Mouse (Mus musculus) midbrain, embryonic 10.5 days (tissue): ENCODE data around the gene Tmcc3. TPM values are rescaled to one million over a fixed set of nuclear protein-coding genes. Genes with fewer than 3 reads are reported as not detected.
A peak's percentile ranks its signal among the peaks of the same experiment; 100 is the strongest.
"Not testable (repeated sequence)": the region's sequence is repeated elsewhere in the genome, so short reads cannot be mapped to it uniquely, and the experiment has no call there.

ENCODE experiments used
- DNase-seq: peaks from one replicate; pipeline ENCODE4 v3.0.0-alpha.2; 2017; ENCODE audit warnings: low spot score
- H3K27ac ChIP-seq: fragments of 300-500 bp; sonication (generic); replicated peaks from 2 replicates; pipeline ENCODE4 v1.5.1; 2016; ENCODE audit warnings: mild to moderate bottlenecking
- H3K27me3 ChIP-seq: fragments of 300-500 bp; sonication (generic); 2 replicates; pipeline ENCODE4 v1.6.1; 2016; ENCODE audit warnings: low read depth, mild to moderate bottlenecking; ENCODE audit not compliant: poor library complexity, severe bottlenecking
- H3K36me3 ChIP-seq: fragments of 300-500 bp; sonication (generic); 2 replicates; pipeline ENCODE4 v1.6.1; 2016; ENCODE audit warnings: mild to moderate bottlenecking, moderate library complexity
- H3K4me1 ChIP-seq: fragments of 300-500 bp; sonication (generic); 2 replicates; pipeline ENCODE4 v1.6.1; 2016
- H3K4me3 ChIP-seq: fragments of 300-500 bp; sonication (generic); 2 replicates; pipeline ENCODE4 v1.5.1; 2016; ENCODE audit warnings: mild to moderate bottlenecking, moderate library complexity
- H3K9me3 ChIP-seq: fragments of 300-500 bp; sonication (generic); replicated peaks from 2 replicates; pipeline ENCODE4 v1.6.1; 2016; ENCODE audit warnings: mild to moderate bottlenecking
- WGBS: fragments of 180-500 bp; shearing (Covaris S2); methylation state at CpG from one replicate; pipeline ENCODE4 v1.1.7; 2016; 5-methylcytosine and 5-hydroxymethylcytosine counted together
- polyA plus RNA-seq: library from polyadenylated mRNA; unstranded; fragments of >200 nt; fragmentation: Nextera tagmentation; extraction: Ambion mirVana; gene quantifications from 2 replicates; pipeline ENCODE4 v1.2.1, GENCODE M21; 2016

Tmcc3 gene
- polyA plus RNA-seq, 1 experiment from 2014 or later, result 2.9 TPM

DNA sequence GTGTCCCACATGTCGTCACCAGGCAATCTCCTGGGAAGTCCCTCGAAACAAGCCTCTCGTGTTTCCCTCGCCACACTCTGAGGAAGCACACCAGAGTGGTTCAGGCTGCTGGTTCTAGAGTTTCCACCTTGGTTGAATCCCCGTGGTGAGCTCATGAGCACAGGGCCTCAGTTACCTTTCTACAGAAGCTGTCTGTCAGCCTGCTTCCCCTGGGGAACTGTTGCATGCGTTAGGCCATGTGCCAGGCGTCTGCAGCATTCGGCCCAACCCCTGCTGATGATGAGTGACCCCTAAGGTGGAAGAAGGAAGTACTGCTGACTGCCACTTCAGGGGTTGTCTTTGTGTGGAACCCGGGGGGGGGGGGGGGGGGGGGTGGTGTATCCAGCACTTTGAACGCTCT lies 210.0 kb downstream of the Tmcc3 start:
- Histone ChIP-seq H3K9me3 (no peaks in the 10 kb centered on the region), H3K27me3 (peaks cover 50% of the 10 kb centered on the region), H3K4me3 (no peak overlapping the region), H3K4me1 (peaks cover 43% of the 10 kb centered on the region), H3K27ac (no peak overlapping the region), H3K36me3 (no peaks in the 10 kb centered on the region)
- DNase-seq, result no peak
- WGBS, result 29% methylated on average over 10 of the region's 10 CpGs

DNA sequence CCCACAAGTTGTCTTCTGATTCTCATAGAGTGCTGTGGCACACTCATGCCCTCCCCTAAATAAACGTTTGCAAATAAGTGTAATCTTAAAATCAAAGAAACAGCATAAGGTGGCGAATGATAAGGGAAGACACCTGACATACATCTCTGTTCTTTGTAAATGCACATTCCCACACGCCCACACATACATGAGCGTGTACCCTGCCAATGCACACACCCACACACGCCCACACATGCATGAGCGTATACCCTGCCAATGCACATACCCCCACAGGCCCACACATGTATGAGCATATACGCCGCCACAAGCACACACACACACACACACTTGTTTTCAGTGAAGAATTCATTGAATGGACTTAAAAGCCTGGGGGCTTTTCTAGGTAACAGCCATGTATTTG lies 211.5 kb downstream of the Tmcc3 start:
- Histone ChIP-seq H3K4me1 (peaks cover 41% of the 10 kb centered on the region), H3K36me3 (no peaks in the 10 kb centered on the region), H3K4me3 (no peak overlapping the region), H3K27me3 (peaks cover 35% of the 10 kb centered on the region), H3K27ac (0 out of 2 replicates have a peak overlapping the region, but pooled peaks have one; percentile 19), H3K9me3 (no peaks in the 10 kb centered on the region)
- 89% methylated on average over 8 of the region's 8 CpGs for WGBS
- DNase-seq, result no peak

DNA sequence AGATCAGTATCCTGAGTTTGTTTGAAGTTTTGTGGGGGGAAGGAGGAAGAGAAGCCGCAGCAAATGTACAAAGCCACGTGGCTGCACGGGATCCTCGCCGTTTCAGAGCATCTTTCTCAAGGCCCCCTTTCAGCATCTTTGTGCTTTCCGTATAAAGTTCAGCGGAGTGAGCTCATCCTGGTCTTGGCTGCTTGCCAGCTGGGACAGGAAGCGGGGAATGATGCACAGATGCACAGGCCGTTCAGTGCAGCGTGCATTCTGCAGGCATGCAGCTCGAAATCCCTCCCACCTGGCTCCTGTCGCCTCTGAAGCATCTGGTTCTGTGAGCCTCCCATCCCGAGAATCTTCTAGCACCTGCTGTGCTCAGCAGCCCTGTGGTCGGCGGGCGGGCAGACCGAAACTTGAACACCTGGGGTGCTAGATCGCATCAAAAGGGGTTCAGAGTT lies 212.0 kb downstream of the Tmcc3 start:
- H3K27ac ChIP-seq, result 0 out of 2 replicates have a peak overlapping the region, but pooled peaks have one; percentile 19
- H3K27me3 ChIP-seq, result peaks cover 30% of the 10 kb centered on the region
- 20% methylated on average over 18 of the region's 18 CpGs for WGBS
- H3K4me1 ChIP-seq, result peaks cover 41% of the 10 kb centered on the region
- no peaks in the 10 kb centered on the region for H3K9me3 ChIP-seq
- DNase-seq, result no peak
- H3K4me3 ChIP-seq, result no peak overlapping the region
- H3K36me3 ChIP-seq, result no peaks in the 10 kb centered on the region

DNA sequence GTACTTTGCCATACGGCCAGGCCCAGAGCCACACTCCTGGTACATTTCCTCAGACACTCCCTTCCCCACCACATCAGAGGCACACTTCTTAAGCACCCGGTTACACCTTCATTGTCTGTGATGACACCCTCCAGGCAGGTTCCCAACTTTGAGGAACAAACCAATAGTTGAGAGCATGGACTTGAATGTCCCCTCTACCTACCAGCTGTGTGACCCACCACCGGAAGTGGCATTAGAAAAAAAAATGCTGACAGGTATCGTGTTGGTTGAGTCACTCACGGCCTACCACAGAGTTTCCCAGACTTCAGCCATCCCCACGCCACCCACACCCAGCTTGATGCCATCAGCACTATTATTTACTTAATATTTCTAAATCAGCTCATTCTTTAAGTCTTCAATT lies 213.2 kb downstream of the Tmcc3 start:
- Histone ChIP-seq H3K4me3 (no peak overlapping the region), H3K4me1 (peaks cover 41% of the 10 kb centered on the region), H3K36me3 (no peaks in the 10 kb centered on the region), H3K27me3 (peaks cover 19% of the 10 kb centered on the region; the same call in 1 of the 2 replicates), H3K9me3 (no peaks in the 10 kb centered on the region), H3K27ac (peak overlapping the region; percentile 13; the same call in 1 of the 2 replicates)
- WGBS, result 67% methylated on average over 6 of the region's 6 CpGs
- DNase-seq, result no peak

DNA sequence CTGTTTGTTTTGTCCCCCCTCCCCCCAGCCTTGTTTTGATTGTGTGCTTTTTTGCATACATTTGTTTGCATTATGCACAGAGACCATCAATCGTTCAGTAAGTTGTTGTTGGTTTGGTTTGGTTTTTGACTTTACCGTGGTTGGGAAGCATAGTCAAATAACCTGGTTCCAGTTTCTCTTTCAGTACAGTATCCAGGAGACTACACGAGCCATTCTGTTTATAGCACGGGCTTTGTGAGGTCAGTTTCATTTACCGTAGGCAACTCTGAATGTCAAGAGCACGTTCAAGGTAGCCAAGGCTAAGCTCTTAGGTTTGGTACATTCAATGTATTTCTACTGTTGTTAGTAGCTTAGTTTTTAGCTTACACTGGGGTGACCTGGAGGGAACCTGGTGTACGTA lies 214.0 kb downstream of the Tmcc3 start:
- DNase-seq, result no peak
- H3K4me1 ChIP-seq, result peaks cover 34% of the 10 kb centered on the region
- WGBS, result 96% methylated on average over 7 of the region's 7 CpGs
- no peaks in the 10 kb centered on the region for H3K36me3 ChIP-seq
- H3K4me3 ChIP-seq, result no peak overlapping the region
- peaks cover 12% of the 10 kb centered on the region; the same call in 1 of the 2 replicates for H3K27me3 ChIP-seq
- no peaks in the 10 kb centered on the region for H3K9me3 ChIP-seq
- H3K27ac ChIP-seq, result no peak overlapping the region

DNA sequence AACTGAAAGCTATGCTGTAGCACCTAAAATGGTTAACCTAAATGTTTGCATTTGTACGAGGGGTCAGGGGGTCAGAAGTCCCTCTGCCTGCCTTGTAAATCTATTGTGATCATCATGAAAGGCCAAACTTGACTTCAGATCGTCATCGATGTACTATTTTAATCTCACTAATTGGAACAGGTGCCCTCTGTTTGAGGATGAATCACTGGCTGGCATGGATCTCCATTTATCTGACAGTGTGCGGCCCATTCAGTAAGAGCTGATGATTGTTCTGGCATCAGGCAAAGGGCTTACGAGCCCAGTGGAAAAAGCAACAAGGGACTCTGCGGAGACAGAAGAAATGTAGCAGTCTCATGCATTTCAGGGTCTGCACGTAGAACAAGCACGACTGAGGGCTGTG lies 215.1 kb downstream of the Tmcc3 start:
- Histone ChIP-seq H3K27me3 (peaks cover 11% of the 10 kb centered on the region; the same call in 1 of the 2 replicates), H3K9me3 (no peaks in the 10 kb centered on the region), H3K36me3 (no peaks in the 10 kb centered on the region), H3K27ac (no peak overlapping the region), H3K4me1 (peaks cover 30% of the 10 kb centered on the region), H3K4me3 (no peak overlapping the region)
- no peak for DNase-seq
- WGBS, result 81% methylated on average over 8 of the region's 8 CpGs

DNA sequence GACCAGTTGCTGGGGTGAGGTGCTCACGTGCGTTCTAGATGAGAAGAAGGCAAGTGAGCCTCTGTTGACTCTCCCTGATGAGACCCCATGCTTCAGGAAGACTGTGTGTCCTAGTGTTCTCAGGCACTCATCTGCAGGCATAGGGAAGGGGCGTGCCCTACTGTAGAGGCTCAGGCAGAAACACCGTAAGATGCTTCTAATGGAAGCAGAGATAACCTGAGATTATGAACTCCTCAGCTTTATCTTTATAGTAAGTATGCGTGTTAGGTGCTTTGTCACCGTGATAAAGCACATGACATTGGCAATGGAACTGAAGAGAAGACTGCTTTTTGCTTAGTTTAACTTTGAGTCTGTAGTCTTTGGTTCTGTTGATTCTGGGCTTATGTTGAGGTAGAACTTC lies 215.5 kb downstream of the Tmcc3 start:
- no peaks in the 10 kb centered on the region for H3K9me3 ChIP-seq
- peaks cover 11% of the 10 kb centered on the region; the same call in 1 of the 2 replicates for H3K27me3 ChIP-seq
- no peak overlapping the region for H3K27ac ChIP-seq
- H3K4me3 ChIP-seq, result no peak overlapping the region
- WGBS, result 88% methylated on average over 6 of the region's 6 CpGs
- DNase-seq, result no peak
- H3K36me3 ChIP-seq, result no peaks in the 10 kb centered on the region
- H3K4me1 ChIP-seq, result peaks cover 29% of the 10 kb centered on the region

DNA sequence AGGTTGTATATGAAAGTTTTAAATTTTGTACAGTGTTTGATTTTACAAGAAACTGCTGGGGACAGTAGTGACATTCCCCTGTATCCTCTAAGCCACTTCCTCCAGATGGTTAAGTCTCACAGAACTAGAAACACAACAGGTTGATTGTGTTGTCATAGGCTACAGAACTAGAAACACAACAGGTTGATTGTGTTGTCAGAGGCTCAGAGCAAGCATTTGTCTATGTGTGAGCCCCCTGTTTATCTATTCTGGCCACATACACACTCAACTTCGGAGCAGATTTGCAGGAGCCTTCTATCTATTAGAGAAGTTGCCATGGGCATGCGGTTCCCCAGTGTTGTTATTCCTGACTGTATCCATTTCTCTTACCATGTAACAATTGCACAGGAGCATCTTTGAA lies 218.3 kb downstream of the Tmcc3 start:
- WGBS, result 76% methylated on average over 2 of the region's 2 CpGs
- no peak for DNase-seq
- no peaks in the 10 kb centered on the region for H3K27me3 ChIP-seq

DNA sequence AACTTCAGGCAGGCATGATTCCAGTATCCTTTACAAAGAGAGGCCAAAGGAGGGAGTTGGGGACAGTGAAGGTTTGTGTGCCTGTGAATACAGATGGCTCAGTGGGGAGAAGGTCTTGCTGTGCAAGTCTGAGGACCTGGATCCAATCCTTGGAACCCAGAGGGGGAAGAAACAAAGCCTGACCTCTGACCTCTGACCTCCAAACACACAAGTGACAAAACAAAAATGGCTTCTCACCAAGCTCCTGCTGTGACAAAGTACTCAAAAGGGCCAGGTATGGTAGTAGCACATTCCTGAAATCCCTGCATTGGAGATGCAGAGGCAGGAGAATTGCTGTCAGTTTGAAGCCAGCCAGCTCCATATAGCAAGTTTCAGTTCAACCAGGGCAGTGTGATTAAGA lies 219.7 kb downstream of the Tmcc3 start:
- no peaks in the 10 kb centered on the region for H3K27me3 ChIP-seq
- H3K36me3 ChIP-seq, result no peaks in the 10 kb centered on the region
- H3K4me1 ChIP-seq, result peaks cover 15% of the 10 kb centered on the region
- no peak for DNase-seq
- no peak overlapping the region for H3K27ac ChIP-seq
- H3K4me3 ChIP-seq, result no peak overlapping the region
- no peaks in the 10 kb centered on the region for H3K9me3 ChIP-seq

More for the DNA sequence above, 218.3 kb downstream of the Tmcc3 start:
- Histone ChIP-seq H3K4me3 (no peak overlapping the region), H3K36me3 (no peaks in the 10 kb centered on the region), H3K4me1 (peaks cover 15% of the 10 kb centered on the region), H3K27ac (no peak overlapping the region), H3K9me3 (no peaks in the 10 kb centered on the region)

DNA sequence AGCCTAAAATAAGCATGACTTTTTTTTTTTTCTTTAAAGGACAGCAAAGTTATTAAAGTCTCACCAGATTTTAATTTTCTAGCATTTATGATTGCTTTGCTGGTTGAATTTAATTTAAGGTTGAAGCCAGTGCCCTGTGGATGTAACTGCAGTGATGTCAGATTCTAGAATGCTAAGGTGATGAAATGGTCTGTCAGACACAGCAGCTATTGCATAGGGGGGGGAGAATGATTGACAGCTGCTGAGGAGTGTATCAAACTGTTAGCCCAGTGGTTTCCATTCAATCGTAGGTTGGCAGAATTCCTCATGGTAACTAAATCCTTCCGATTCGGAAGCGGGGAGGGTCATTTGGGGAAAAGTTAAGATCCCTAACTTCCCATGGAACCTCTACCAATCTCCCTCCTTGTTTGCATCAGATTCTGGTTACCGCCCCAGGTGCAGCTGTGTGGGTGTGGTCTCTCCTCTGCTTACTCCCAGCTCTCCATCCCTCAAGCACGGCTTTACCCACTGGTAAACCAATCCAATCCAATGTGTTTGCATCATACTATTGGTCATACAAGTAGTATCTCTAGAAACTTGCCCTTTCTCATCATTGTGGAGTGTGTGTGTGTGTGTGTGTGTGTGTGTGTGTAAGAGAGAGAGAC lies 221.5 kb downstream of the Tmcc3 start:
- Histone ChIP-seq H3K36me3 (no peaks in the 10 kb centered on the region), H3K9me3 (0 out of 2 replicates have a peak, but pooled peaks cover 3% of the 10 kb centered on the region), H3K27ac (no peak overlapping the region), H3K27me3 (no peaks in the 10 kb centered on the region), H3K4me3 (no peak overlapping the region), H3K4me1 (peaks cover 15% of the 10 kb centered on the region)
- no peak for DNase-seq
- WGBS, result 74% methylated on average over 6 of the region's 6 CpGs

DNA sequence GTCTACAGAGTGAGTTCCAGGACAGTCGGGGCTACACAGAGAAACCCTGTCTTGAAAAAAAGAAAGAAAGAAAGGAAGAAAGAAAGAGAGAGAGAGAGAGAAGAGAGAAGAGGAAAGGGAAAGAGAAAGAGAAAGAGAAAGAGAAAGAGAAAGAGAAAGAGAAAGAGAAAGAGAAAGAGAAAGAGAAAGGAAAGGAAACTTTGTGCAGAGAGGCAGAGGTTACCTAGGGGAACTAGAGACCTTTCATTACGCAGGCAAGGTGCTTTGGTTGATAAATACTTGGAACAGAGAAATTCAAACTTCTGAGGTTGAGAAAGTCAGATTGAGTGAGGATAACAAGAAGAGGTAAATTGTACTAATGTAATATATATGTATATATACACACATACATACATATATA lies 226.9 kb downstream of the Tmcc3 start:
- not testable (repeated sequence) for H3K27me3 ChIP-seq, H3K4me3 ChIP-seq, DNase-seq, H3K4me1 ChIP-seq, H3K27ac ChIP-seq, H3K36me3 ChIP-seq
- peaks cover 12% of the 10 kb centered on the region for H3K9me3 ChIP-seq
- WGBS, result 93% methylated on average over 2 of the region's 2 CpGs

DNA sequence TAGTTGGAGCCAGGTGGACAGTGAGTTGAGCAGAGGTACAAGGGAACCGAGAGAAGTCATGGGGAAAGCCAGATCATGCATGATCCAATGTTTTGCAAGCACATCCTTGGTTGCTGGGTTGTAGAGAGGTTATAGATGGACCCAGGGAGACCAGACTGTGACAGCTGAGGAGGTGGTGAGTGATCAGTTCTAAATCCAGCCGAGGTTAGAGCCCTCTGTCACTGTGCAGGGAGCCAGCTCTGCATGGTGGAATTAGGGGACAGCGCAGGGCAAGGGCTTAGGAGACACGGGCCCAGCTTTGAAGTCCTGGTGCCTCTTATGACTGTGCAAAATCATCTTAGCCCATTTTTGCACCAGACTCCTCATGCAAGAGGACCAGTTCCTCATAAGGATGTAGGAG lies 228.5 kb downstream of the Tmcc3 start:
- no peak overlapping the region for H3K4me3 ChIP-seq
- no peak overlapping the region for H3K27ac ChIP-seq
- no peaks in the 10 kb centered on the region for H3K36me3 ChIP-seq
- H3K27me3 ChIP-seq, result no peaks in the 10 kb centered on the region
- peaks cover 18% of the 10 kb centered on the region for H3K4me1 ChIP-seq
- H3K9me3 ChIP-seq, result peaks cover 12% of the 10 kb centered on the region
- no peak for DNase-seq
- 89% methylated on average over 4 of the region's 4 CpGs for WGBS

DNA sequence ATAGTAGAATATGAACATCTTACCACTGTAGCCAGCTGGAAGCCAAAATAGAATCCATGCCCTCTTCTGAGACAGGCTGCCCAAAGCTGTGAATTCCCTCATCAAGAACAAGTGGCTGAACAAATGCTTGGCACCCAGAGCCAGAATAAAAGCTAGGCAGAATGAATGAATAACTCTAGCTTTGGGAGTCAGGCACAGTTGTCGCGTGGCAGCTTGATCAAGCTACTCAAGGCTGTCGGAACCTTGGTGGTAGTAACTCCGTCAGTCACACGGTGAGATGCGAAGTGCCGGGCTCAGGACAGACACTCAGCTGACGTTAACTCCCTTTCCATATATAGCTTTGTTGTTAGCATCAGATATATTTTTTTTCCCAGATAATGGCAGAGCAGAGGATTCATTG lies 232.2 kb downstream of the Tmcc3 start:
- no peaks in the 10 kb centered on the region for H3K27me3 ChIP-seq
- peaks cover 32% of the 10 kb centered on the region for H3K4me1 ChIP-seq
- H3K27ac ChIP-seq, result no peak overlapping the region
- WGBS, result 76% methylated on average over 8 of the region's 8 CpGs
- H3K36me3 ChIP-seq, result no peaks in the 10 kb centered on the region
- no peak for DNase-seq
- H3K4me3 ChIP-seq, result no peak overlapping the region
- peaks cover 9% of the 10 kb centered on the region for H3K9me3 ChIP-seq
